Mouse (Mus musculus) testis, adult 2 months (tissue): ENCODE data around the gene Ttc25.

ENCODE experiments used
- CTCF ChIP-seq: fragments of 200-500 bp; IDR thresholded peaks from 2 replicates; pipeline ENCODE4 v1.5.1; 2012; ENCODE audit warnings: low read depth, mild to moderate bottlenecking, inconsistent platforms, low read length, moderate library complexity; ENCODE audit not compliant: control insufficient read depth, insufficient read depth, insufficient replicate concordance
- POLR2A ChIP-seq: fragments of 200-500 bp; IDR thresholded peaks from 2 replicates; pipeline ENCODE4 v1.6.1; 2012; ENCODE audit warnings: low read depth, mild to moderate bottlenecking, inconsistent platforms, low read length, moderate library complexity; ENCODE audit not compliant: control insufficient read depth

DNA sequence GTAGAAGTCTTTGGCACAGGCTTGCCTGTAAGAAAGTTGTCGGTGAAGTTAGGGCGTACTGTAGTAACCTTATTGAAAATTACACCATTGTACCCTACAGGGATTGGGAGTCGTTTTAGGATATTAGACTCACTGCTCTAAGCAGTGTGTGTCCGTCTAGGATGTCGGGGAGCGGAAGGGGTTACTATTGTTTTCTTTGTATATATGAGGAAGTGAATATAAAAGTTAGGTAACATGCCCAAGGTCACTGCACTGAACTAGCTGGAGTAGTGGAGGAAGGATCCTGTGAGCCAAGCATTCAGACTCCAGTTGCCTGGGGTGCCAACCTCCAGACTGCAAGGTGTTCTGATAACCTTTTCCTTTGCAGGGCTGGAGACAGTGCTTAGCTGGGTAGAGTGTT, 1.5 kb downstream of the Ttc25 start:
- TF ChIP-seq POLR2A (no peak), CTCF (no peak)
